Mouse (Mus musculus) erythroblast, embryonic 14.5 days (primary cell): ENCODE measurements around the gene Coro7. TPM values are rescaled to one million over a fixed set of nuclear protein-coding genes. Genes with fewer than 3 reads are reported as not detected.
"Not testable (repeated sequence)": the region's sequence is repeated elsewhere in the genome, so short reads cannot be mapped to it uniquely, and the experiment has no call there.

ENCODE experiments used
- H3K27me3 ChIP-seq: 2 replicates; pipeline ENCODE4 v1.6.1; 2012; ENCODE audit warnings: inconsistent platforms; ENCODE audit not compliant: control insufficient read depth
- H3K36me3 ChIP-seq: 2 replicates; pipeline ENCODE4 v1.6.1; 2012; ENCODE audit warnings: mild to moderate bottlenecking, inconsistent platforms; ENCODE audit not compliant: control insufficient read depth
- H3K4me1 ChIP-seq: 2 replicates; pipeline ENCODE4 v1.6.1; 2012; ENCODE audit warnings: inconsistent platforms; ENCODE audit not compliant: control insufficient read depth
- H3K4me3 ChIP-seq: replicated peaks from 2 replicates; pipeline ENCODE3; 2012; ENCODE audit warnings: moderate library complexity, mild to moderate bottlenecking, inconsistent platforms
- H3K9me3 ChIP-seq: 2 replicates; pipeline ENCODE4 v1.6.1; 2012; ENCODE audit warnings: low read length, inconsistent platforms, mixed read lengths; ENCODE audit not compliant: control insufficient read depth
- GATA1 ChIP-seq: IDR thresholded peaks from 2 replicates; pipeline ENCODE4 v1.6.1; 2012; ENCODE audit warnings: low read length, inconsistent platforms, mixed read lengths
- TAL1 ChIP-seq: IDR thresholded peaks from 3 replicates; pipeline ENCODE4 v1.6.1; 2012; ENCODE audit warnings: low read length, inconsistent platforms, mixed read lengths
- polyA plus RNA-seq: library from polyadenylated mRNA; stranded (reverse); fragments of >175 nt; gene quantifications from 2 replicates; pipeline ENCODE4 v1.2.3, GENCODE M21; 2012

The Coro7 gene
- polyA plus RNA-seq, 1 experiment: 1.1 TPM

GRCm38 (mm10) chr16:4718753-4719518 lies 39.4 kb upstream of the Coro7 start, which contains the start of gene Nmral1:
Gene Nmral1, minus strand, starts transcription at chr16:4719356.
- Histone ChIP-seq H3K36me3 (peaks cover 30% of the 10 kb centered on the region), H3K4me3 (peak within 1 kb of the TSS; percentile 85), H3K4me1 (peaks cover 35% of the 10 kb centered on the region), H3K27me3 (no peaks in the 10 kb centered on the region), H3K9me3 (no peaks in the 10 kb centered on the region)
- TF ChIP-seq TAL1 (no peak), GATA1 (no peak)

- Histone ChIP-seq H3K4me3 (peak overlapping the region; percentile 85), H3K27me3 (no peaks in the 10 kb centered on the region), H3K4me1 (peaks cover 32% of the 10 kb centered on the region), H3K9me3 (no peaks in the 10 kb centered on the region), H3K36me3 (peaks cover 41% of the 10 kb centered on the region)
- TF ChIP-seq TAL1 (no peak), GATA1 (no peak)
Measured at GRCm38 (mm10) chr16:4717866-4718265, 38.3 kb upstream of the Coro7 start.

GRCm38 (mm10) chr16:4713861-4714710 lies 34.5 kb upstream of the Coro7 start:
- TF ChIP-seq TAL1: no peak
- TF ChIP-seq GATA1: no peak
- H3K27me3 ChIP-seq: no peaks in the 10 kb centered on the region
- no peaks in the 10 kb centered on the region for H3K9me3 ChIP-seq
- peaks cover 77% of the 10 kb centered on the region for H3K36me3 ChIP-seq
- H3K4me3 ChIP-seq: no peak overlapping the region
- H3K4me1 ChIP-seq: peaks cover 18% of the 10 kb centered on the region

GRCm38 (mm10) chr16:4711173-4711572 lies 31.6 kb upstream of the Coro7 start:
- Histone ChIP-seq H3K9me3 (no peaks in the 10 kb centered on the region), H3K36me3 (peaks cover 98% of the 10 kb centered on the region), H3K27me3 (no peaks in the 10 kb centered on the region), H3K4me1 (peaks cover 3% of the 10 kb centered on the region), H3K4me3 (no peak overlapping the region)
- TF ChIP-seq GATA1: no peak
- TF ChIP-seq TAL1: no peak

GRCm38 (mm10) chr16:4705541-4705940 lies 26.0 kb upstream of the Coro7 start:
- TF ChIP-seq GATA1: no peak
- TF ChIP-seq TAL1: no peak
- Histone ChIP-seq H3K36me3 (peaks cover 97% of the 10 kb centered on the region), H3K9me3 (no peaks in the 10 kb centered on the region), H3K27me3 (no peaks in the 10 kb centered on the region), H3K4me1 (no peaks in the 10 kb centered on the region), H3K4me3 (no peak overlapping the region)

GRCm38 (mm10) chr16:4702646-4703045 lies 23.1 kb upstream of the Coro7 start:
- Histone ChIP-seq H3K36me3 (peaks cover 98% of the 10 kb centered on the region), H3K4me3 (no peak overlapping the region), H3K9me3 (no peaks in the 10 kb centered on the region), H3K4me1 (no peaks in the 10 kb centered on the region), H3K27me3 (no peaks in the 10 kb centered on the region)
- no peak for TF ChIP-seq TAL1
- no peak for TF ChIP-seq GATA1

- H3K4me1 ChIP-seq: no peaks in the 10 kb centered on the region
- H3K27me3 ChIP-seq: no peaks in the 10 kb centered on the region
- no peak overlapping the region for H3K4me3 ChIP-seq
- H3K36me3 ChIP-seq: peaks cover 98% of the 10 kb centered on the region
- TF ChIP-seq TAL1 (no peak), GATA1 (no peak)
- no peaks in the 10 kb centered on the region for H3K9me3 ChIP-seq
Measured at GRCm38 (mm10) chr16:4701211-4701610, 21.6 kb upstream of the Coro7 start.

- not testable (repeated sequence) for H3K4me3 ChIP-seq, H3K27me3 ChIP-seq, H3K9me3 ChIP-seq
- Histone ChIP-seq H3K4me1 (peaks cover 20% of the 10 kb centered on the region), H3K36me3 (peaks cover 72% of the 10 kb centered on the region)
Measured at GRCm38 (mm10) chr16:4689371-4689770, 9.8 kb upstream of the Coro7 start.

- Histone ChIP-seq H3K36me3 (peaks cover 25% of the 10 kb centered on the region), H3K27me3 (no peaks in the 10 kb centered on the region), H3K4me3 (peak overlapping the region; percentile 79), H3K9me3 (no peaks in the 10 kb centered on the region), H3K4me1 (peaks cover 55% of the 10 kb centered on the region)
- no peak for TF ChIP-seq GATA1
- TF ChIP-seq TAL1: no peak
Measured at GRCm38 (mm10) chr16:4684457-4684791, 4.8 kb upstream of the Coro7 start.
